In the genomic region with DNA sequence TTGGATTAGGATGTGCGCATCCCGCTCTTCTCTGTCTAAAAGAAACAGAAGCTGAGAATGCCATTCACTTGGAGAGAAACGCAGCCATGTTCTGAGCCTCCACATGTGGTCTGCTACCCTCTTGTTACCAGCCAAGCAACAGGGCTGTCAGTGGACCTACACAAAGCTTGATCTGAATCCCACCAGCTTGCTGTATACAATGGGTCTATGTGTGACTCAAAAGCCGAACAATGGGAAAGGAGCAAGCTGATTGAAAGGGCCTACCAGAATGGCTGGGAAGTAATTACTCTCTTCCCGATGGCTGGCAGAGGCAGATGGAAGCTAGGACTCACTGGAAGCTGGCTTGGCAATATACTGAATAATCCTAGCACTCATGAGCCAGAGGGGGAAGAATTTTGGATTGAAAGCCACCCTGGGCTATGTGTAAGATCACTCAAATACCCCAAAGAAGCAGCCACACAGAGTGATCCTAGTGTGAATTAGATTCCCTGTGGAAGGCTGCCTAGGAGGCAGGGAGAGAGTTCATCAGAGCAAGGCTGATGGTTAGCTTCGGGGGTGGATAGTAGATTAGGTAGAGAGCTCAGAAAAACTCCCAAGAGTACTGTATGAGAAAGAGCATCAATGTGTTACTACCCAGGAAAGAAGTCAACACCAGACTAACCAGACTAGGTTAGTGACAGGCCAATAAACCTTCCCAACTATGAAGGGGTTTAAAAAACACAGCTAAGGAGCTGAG, we compare ENCODE assay signal across 13 mouse cellular contexts.
DNase-seq lines count a peak whose midpoint lies in the region; ATAC-seq and TF ChIP-seq lines count a peak whose summit lies in the region.
"Had no signal": no experiment of that assay in that cellular context is flagged by ENCODE, and none has a peak within 500 bp of the region (broad histone marks: within the 10 kb centered on the region; RNA-seq: fewer than 3 reads in every experiment).

No protein-coding gene starts in this region.

- H3K9me3 ChIP-seq in forebrain, embryonic 13.5 days (replicated peaks): no peaks in the 10 kb centered on the region
- H3K9me3 ChIP-seq in hindbrain, postnatal 0 days (ENCODE audit: low read length): no peaks in the 10 kb centered on the region
- H3K9me3 ChIP-seq in neural tube, embryonic 14.5 days (ENCODE audit: control insufficient read depth, low read length): no peaks in the 10 kb centered on the region
- H3K9me3 ChIP-seq: heart, embryonic 13.5 days; intestine, embryonic 15.5 days; liver, embryonic 13.5 days had no signal

- H3K27me3 ChIP-seq in forebrain, embryonic 13.5 days: peaks cover 78% of the 10 kb centered on the region
- no peaks in the 10 kb centered on the region for H3K27me3 ChIP-seq in hindbrain, postnatal 0 days (ENCODE audit: insufficient read depth, low read length)
- no peaks in the 10 kb centered on the region for H3K27me3 ChIP-seq in neural tube, embryonic 14.5 days (ENCODE audit: control insufficient read depth, insufficient read depth, low read length)
- H3K27me3 ChIP-seq: heart, embryonic 13.5 days; intestine, embryonic 15.5 days; liver, embryonic 13.5 days had no signal

- peaks cover 33% of the 10 kb centered on the region for H3K4me1 ChIP-seq in forebrain, embryonic 13.5 days
- no peaks in the 10 kb centered on the region for H3K4me1 ChIP-seq in hindbrain, postnatal 0 days (ENCODE audit: insufficient read depth, low read length)
- H3K4me1 ChIP-seq in neural tube, embryonic 14.5 days (ENCODE audit: control insufficient read depth, insufficient read depth, low read length): 0 out of 2 replicates have a peak, but pooled peaks cover 2% of the 10 kb centered on the region
- H3K4me1 ChIP-seq: intestine, embryonic 15.5 days; liver, embryonic 13.5 days had no signal

- peak overlapping the region; percentile 42; the same call in 1 of the 2 replicates for H3K27ac ChIP-seq in forebrain, embryonic 13.5 days
- H3K27ac ChIP-seq in hindbrain, postnatal 0 days: no peak overlapping the region
- no peak overlapping the region for H3K27ac ChIP-seq in neural tube, embryonic 14.5 days (ENCODE audit: low read depth, low read length)
- H3K27ac ChIP-seq: gastrocnemius, adult 2 months; heart, embryonic 13.5 days; intestine, embryonic 15.5 days; liver, embryonic 13.5 days had no signal

- intact Hi-C loops in gastrocnemius, postnatal 14 days (cut with DNase I; ENCODE audit: low total_unique reads): no loop called here

- TF ChIP-seq CTCF in hindbrain, postnatal 0 days (IDR thresholded peaks at IDR 0.05; ENCODE audit: low read depth): no peak

- no peak overlapping the region for H3K4me2 ChIP-seq in forebrain, embryonic 13.5 days
- H3K4me2 ChIP-seq in hindbrain, postnatal 0 days (ENCODE audit: low read depth, low read length): no peak overlapping the region
- H3K4me2 ChIP-seq in neural tube, embryonic 14.5 days (ENCODE audit: low read depth, low read length): no peak overlapping the region
- H3K4me2 ChIP-seq: heart, embryonic 13.5 days; intestine, embryonic 15.5 days; liver, embryonic 13.5 days had no signal

- no peak overlapping the region for H3K4me3 ChIP-seq in forebrain, embryonic 13.5 days
- no peak overlapping the region for H3K4me3 ChIP-seq in hindbrain, postnatal 0 days (ENCODE audit: low read length)
- no peak overlapping the region for H3K4me3 ChIP-seq in neural tube, embryonic 14.5 days (ENCODE audit: low read depth, low read length)
- H3K4me3 ChIP-seq: gastrocnemius, adult 2 months; heart, embryonic 13.5 days; intestine, embryonic 15.5 days; liver, embryonic 13.5 days had no signal

- H3K9ac ChIP-seq in forebrain, embryonic 13.5 days: no peak overlapping the region
- H3K9ac ChIP-seq in hindbrain, postnatal 0 days (replicated peaks; ENCODE audit: low read length): no peak overlapping the region
- H3K9ac ChIP-seq in neural tube, embryonic 14.5 days (replicated peaks; ENCODE audit: low read depth, low read length): no peak overlapping the region
- H3K9ac ChIP-seq: heart, embryonic 13.5 days; intestine, embryonic 15.5 days; liver, embryonic 13.5 days had no signal

- peak; percentile 45 for DNase-seq in embryo, embryonic 11 days
- DNase-seq in hindbrain, postnatal 0 days (ENCODE audit: low spot score): peak; percentile 59
- no peak for DNase-seq in urinary bladder, adult 2 months (ENCODE audit: low spot score)
- no peak for DNase-seq in adrenal gland, postnatal 4 days (ENCODE audit: low spot score in 2 of 2)
- no peak for DNase-seq in gastrocnemius, postnatal 14 days
- DNase-seq: gastrocnemius, adult 2 months; kidney, postnatal 25 days; liver, embryonic 13.5 days; right cerebral cortex, postnatal 4 days had no signal

- H3K36me3 ChIP-seq in forebrain, embryonic 13.5 days (ENCODE audit: poor library complexity, severe bottlenecking): no peaks in the 10 kb centered on the region
- no peaks in the 10 kb centered on the region for H3K36me3 ChIP-seq in hindbrain, postnatal 0 days (ENCODE audit: insufficient read depth, low read length)
- H3K36me3 ChIP-seq in neural tube, embryonic 14.5 days (ENCODE audit: control insufficient read depth, insufficient read depth, low read length): no peaks in the 10 kb centered on the region

- ATAC-seq in forebrain, embryonic 13.5 days: peak; percentile 93
- peak; percentile 90 for ATAC-seq in hindbrain, postnatal 0 days
- peak; percentile 57; the same call in 1 of the 2 replicates for ATAC-seq in neural tube, embryonic 14.5 days (ENCODE audit: low read depth)
- ATAC-seq: intestine, embryonic 15.5 days had no signal

- 6% methylated on average over 6 of the region's 6 CpGs for WGBS in forebrain, embryonic 13.5 days
- WGBS in hindbrain, postnatal 0 days: 29% methylated on average over 6 of the region's 6 CpGs
- 27% methylated on average over 6 of the region's 6 CpGs for WGBS in neural tube, embryonic 14.5 days

Comparison
In these comparisons a context has a peak if more than half of its experiments do, and no peak if none do; other contexts are left out.
1. DNase-seq: peak in embryo, embryonic 11 days (single experiment) and hindbrain, postnatal 0 days (single experiment); none in urinary bladder, adult 2 months (single experiment), adrenal gland, postnatal 4 days (0 of 2) and gastrocnemius, postnatal 14 days (single experiment).
2. Peak in every context shown above with its lines, with median percentiles within 50 percentile points of each other: ATAC-seq.